Mouse (Mus musculus) embryonic facial prominence, embryonic 14.5 days (tissue): ENCODE results near the gene Ggcx. TPM values are rescaled to one million over a fixed set of nuclear protein-coding genes. Genes with fewer than 3 reads are reported as not detected.
A peak's percentile ranks its signal among the peaks of the same experiment; 100 is the strongest.

ENCODE experiments used
- ATAC-seq: fragments of 200-750 bp; cut with Nextera tagmentation; 2 replicates; pipeline ENCODE4 v1.8.0; 2017; ENCODE audit warnings: low read depth, moderate number of reproducible peaks, moderate TSS enrichment
- DNase-seq: peaks from one replicate; pipeline ENCODE4 v3.0.0-alpha.2; 2015; ENCODE audit warnings: low spot score
- H3K27ac ChIP-seq: fragments of 300-500 bp; sonication (generic); replicated peaks from 2 replicates; pipeline ENCODE4 v1.5.1; 2014; ENCODE audit warnings: low read depth, mild to moderate bottlenecking, low read length, moderate library complexity
- H3K27me3 ChIP-seq: fragments of 300-500 bp; sonication (generic); replicated peaks from 2 replicates; pipeline ENCODE4 v1.6.1; 2014; ENCODE audit warnings: low read length; ENCODE audit not compliant: control insufficient read depth, insufficient read depth
- H3K36me3 ChIP-seq: fragments of 300-500 bp; sonication (generic); 2 replicates; pipeline ENCODE4 v1.6.1; 2014; ENCODE audit warnings: low read length, mixed read lengths; ENCODE audit not compliant: control insufficient read depth, insufficient read depth
- H3K4me1 ChIP-seq: fragments of 300-500 bp; sonication (generic); 2 replicates; pipeline ENCODE4 v1.6.1; 2014; ENCODE audit warnings: antibody characterized with exemption, low read length; ENCODE audit not compliant: control insufficient read depth, insufficient read depth
- H3K4me2 ChIP-seq: fragments of 300-500 bp; sonication (generic); 2 replicates; pipeline ENCODE4 v1.6.1; 2014; ENCODE audit warnings: low read depth, mild to moderate bottlenecking, low read length, moderate library complexity, mixed read lengths
- H3K4me3 ChIP-seq: fragments of 300-500 bp; sonication (generic); 2 replicates; pipeline ENCODE4 v1.5.1; 2014; ENCODE audit warnings: low read depth, mild to moderate bottlenecking, low read length
- H3K9ac ChIP-seq: fragments of 300-500 bp; sonication (generic); 2 replicates; pipeline ENCODE4 v1.6.1; 2014; ENCODE audit warnings: low read depth, mild to moderate bottlenecking, low read length, moderate library complexity, mixed read lengths
- H3K9me3 ChIP-seq: fragments of 300-500 bp; sonication (generic); 2 replicates; pipeline ENCODE4 v1.6.1; 2016; ENCODE audit warnings: low read length; ENCODE audit not compliant: control insufficient read depth
- WGBS: fragments of 180-500 bp; shearing (Covaris S2); extraction: QIAGEN DNeasy Blood & Tissue Kit; methylation state at CpG from one replicate; pipeline ENCODE4 v1.1.7; 2014; 5-methylcytosine and 5-hydroxymethylcytosine counted together
- polyA plus RNA-seq: library from polyadenylated mRNA; unstranded; fragments of >200 nt; fragmentation: Nextera tagmentation; extraction: Ambion mirVana; gene quantifications from 2 replicates; pipeline ENCODE4 v1.2.1, GENCODE M21; 2014

Ggcx gene
- polyA plus RNA-seq, 1 experiment from 2014 or later = 15.7 TPM

- no peaks in the 10 kb centered on the region for H3K9me3 ChIP-seq
- DNase-seq (no peak), ATAC-seq (no peak)
- H3K27me3 ChIP-seq = no peaks in the 10 kb centered on the region; the same call in 1 of the 2 replicates
- WGBS = 78% methylated on average over 6 of the region's 6 CpGs
- no peak overlapping the region for H3K4me3 ChIP-seq
- no peak overlapping the region for H3K27ac ChIP-seq
- peaks cover 36% of the 10 kb centered on the region for H3K36me3 ChIP-seq
- 0 out of 2 replicates have a peak, but pooled peaks cover 1% of the 10 kb centered on the region for H3K4me1 ChIP-seq
- no peak overlapping the region for H3K9ac ChIP-seq
- no peak overlapping the region for H3K4me2 ChIP-seq
Measured at GRCm38 (mm10) chr6:72383142-72383820, 30.8 kb upstream of the Ggcx start.

GRCm38 (mm10) chr6:72383952-72384351, 30.2 kb upstream of the Ggcx start:
- ATAC-seq = no peak
- Histone ChIP-seq H3K27me3 (no peaks in the 10 kb centered on the region; the same call in 1 of the 2 replicates), H3K4me1 (0 out of 2 replicates have a peak, but pooled peaks cover 7% of the 10 kb centered on the region), H3K9ac (no peak overlapping the region), H3K4me2 (no peak overlapping the region), H3K4me3 (no peak overlapping the region), H3K36me3 (peaks cover 43% of the 10 kb centered on the region), H3K9me3 (no peaks in the 10 kb centered on the region), H3K27ac (no peak overlapping the region)
- no peak for DNase-seq
- 92% methylated on average over 7 of the region's 7 CpGs for WGBS

- no peak overlapping the region for H3K27ac ChIP-seq
- H3K4me3 ChIP-seq = no peak overlapping the region
- H3K27me3 ChIP-seq = no peaks in the 10 kb centered on the region; the same call in 1 of the 2 replicates
- 0 out of 2 replicates have a peak, but pooled peaks cover 7% of the 10 kb centered on the region for H3K4me1 ChIP-seq
- DNase-seq (no peak), ATAC-seq (no peak)
- no peak overlapping the region for H3K9ac ChIP-seq
- peaks cover 44% of the 10 kb centered on the region for H3K36me3 ChIP-seq
- 86% methylated on average over 4 of the region's 4 CpGs for WGBS
- no peaks in the 10 kb centered on the region for H3K9me3 ChIP-seq
- H3K4me2 ChIP-seq = no peak overlapping the region
Measured at GRCm38 (mm10) chr6:72385258-72385657, 28.9 kb upstream of the Ggcx start.

GRCm38 (mm10) chr6:72386561-72386960, 27.5 kb upstream of the Ggcx start:
- no peak overlapping the region for H3K27ac ChIP-seq
- no peaks in the 10 kb centered on the region for H3K9me3 ChIP-seq
- no peak for ATAC-seq
- H3K9ac ChIP-seq = no peak overlapping the region
- H3K36me3 ChIP-seq = peaks cover 44% of the 10 kb centered on the region
- DNase-seq = no peak
- H3K27me3 ChIP-seq = no peaks in the 10 kb centered on the region; the same call in 1 of the 2 replicates
- no peak overlapping the region for H3K4me3 ChIP-seq
- H3K4me1 ChIP-seq = peaks cover 14% of the 10 kb centered on the region; the same call in 1 of the 2 replicates
- no peak overlapping the region for H3K4me2 ChIP-seq
- WGBS = 93% methylated on average over 2 of the region's 2 CpGs

GRCm38 (mm10) chr6:72387816-72388215, 26.3 kb upstream of the Ggcx start:
- no peaks in the 10 kb centered on the region for H3K9me3 ChIP-seq
- no peak overlapping the region for H3K4me3 ChIP-seq
- DNase-seq (no peak), ATAC-seq (no peak)
- H3K27me3 ChIP-seq = no peaks in the 10 kb centered on the region
- H3K9ac ChIP-seq = no peak overlapping the region
- H3K27ac ChIP-seq = no peak overlapping the region
- no peak overlapping the region for H3K4me2 ChIP-seq
- H3K36me3 ChIP-seq = peaks cover 44% of the 10 kb centered on the region
- 77% methylated on average over 3 of the region's 3 CpGs for WGBS
- peaks cover 14% of the 10 kb centered on the region; the same call in 1 of the 2 replicates for H3K4me1 ChIP-seq

- H3K27ac ChIP-seq = no peak overlapping the region
- H3K4me1 ChIP-seq = peaks cover 14% of the 10 kb centered on the region; the same call in 1 of the 2 replicates
- DNase-seq (no peak), ATAC-seq (no peak)
- 63% methylated on average over 10 of the region's 10 CpGs for WGBS
- no peak overlapping the region for H3K4me3 ChIP-seq
- peak overlapping the region; percentile 74; the same call in 1 of the 2 replicates for H3K4me2 ChIP-seq
- H3K27me3 ChIP-seq = no peaks in the 10 kb centered on the region
- H3K9me3 ChIP-seq = no peaks in the 10 kb centered on the region
- peaks cover 44% of the 10 kb centered on the region for H3K36me3 ChIP-seq
- no peak overlapping the region for H3K9ac ChIP-seq
Measured at GRCm38 (mm10) chr6:72388266-72388665, 25.8 kb upstream of the Ggcx start.

- H3K36me3 ChIP-seq = peaks cover 44% of the 10 kb centered on the region
- H3K27me3 ChIP-seq = no peaks in the 10 kb centered on the region
- peaks cover 14% of the 10 kb centered on the region; the same call in 1 of the 2 replicates for H3K4me1 ChIP-seq
- peak overlapping the region; percentile 75; the same call in 1 of the 2 replicates for H3K9ac ChIP-seq
- no peaks in the 10 kb centered on the region for H3K9me3 ChIP-seq
- peak overlapping the region; percentile 74 for H3K4me2 ChIP-seq
- H3K4me3 ChIP-seq = peak overlapping the region; percentile 52
- peak overlapping the region; percentile 90 for H3K27ac ChIP-seq
- no peak for DNase-seq
- WGBS = 81% methylated on average over 6 of the region's 6 CpGs
- no peak for ATAC-seq
Measured at GRCm38 (mm10) chr6:72388791-72389329, 25.2 kb upstream of the Ggcx start.

GRCm38 (mm10) chr6:72389471-72389940, 24.6 kb upstream of the Ggcx start:
- ATAC-seq (peak; percentile 34; the same call in 1 of the 2 replicates), DNase-seq (no peak)
- H3K4me2 ChIP-seq = peak overlapping the region; percentile 74
- no peaks in the 10 kb centered on the region for H3K9me3 ChIP-seq
- H3K4me3 ChIP-seq = peak overlapping the region; percentile 52
- H3K27me3 ChIP-seq = no peaks in the 10 kb centered on the region
- peaks cover 14% of the 10 kb centered on the region; the same call in 1 of the 2 replicates for H3K4me1 ChIP-seq
- H3K27ac ChIP-seq = peak overlapping the region; percentile 90
- H3K9ac ChIP-seq = peak overlapping the region; percentile 75
- H3K36me3 ChIP-seq = peaks cover 39% of the 10 kb centered on the region
- WGBS = 20% methylated on average over 13 of the region's 13 CpGs
